Mouse (Mus musculus): ENCODE data around the gene Flot1.
"Not testable (repeated sequence)": the region's sequence is repeated elsewhere in the genome, so short reads cannot be mapped to it uniquely, and the experiment has no call there.

Flot1 gene

GRCm38 (mm10) chr17:35835424-35836140 lies 12.6 kb downstream of the Flot1 start:
- DNase-seq (ENCODE audit: low spot score in 2 of 2) = peak in 1 of 2 experiments; percentile 32

- peak; percentile 77 to 85 for DNase-seq (ENCODE audit: low spot score in 2 of 2)
Measured at GRCm38 (mm10) chr17:35836178-35836965, 13.3 kb downstream of the Flot1 start.

DNA sequence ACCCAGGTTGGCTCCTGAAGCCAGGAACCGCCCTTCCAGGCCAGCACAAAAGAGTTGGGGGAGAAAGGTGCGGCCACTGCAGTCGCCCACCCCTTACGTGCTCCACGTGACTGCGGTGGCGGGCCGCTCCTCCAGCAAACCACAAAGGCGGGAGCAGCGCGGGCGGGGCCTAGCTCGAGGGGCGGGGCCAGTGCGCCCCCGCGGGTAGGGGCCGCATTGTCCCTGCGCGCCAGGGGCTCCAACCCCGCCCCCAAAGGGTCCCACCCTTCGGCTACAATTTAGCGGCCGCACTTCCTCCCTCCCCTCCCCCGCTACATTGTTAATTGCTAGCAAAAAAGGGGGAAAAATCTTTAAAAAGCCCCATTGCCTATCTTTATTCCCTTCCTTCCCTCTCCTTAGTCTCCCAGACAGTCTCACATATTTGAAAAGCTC lies 14.0 kb downstream of the Flot1 start:
- peak; percentile 84 to 88 for DNase-seq (ENCODE audit: low spot score in 2 of 2)

DNA sequence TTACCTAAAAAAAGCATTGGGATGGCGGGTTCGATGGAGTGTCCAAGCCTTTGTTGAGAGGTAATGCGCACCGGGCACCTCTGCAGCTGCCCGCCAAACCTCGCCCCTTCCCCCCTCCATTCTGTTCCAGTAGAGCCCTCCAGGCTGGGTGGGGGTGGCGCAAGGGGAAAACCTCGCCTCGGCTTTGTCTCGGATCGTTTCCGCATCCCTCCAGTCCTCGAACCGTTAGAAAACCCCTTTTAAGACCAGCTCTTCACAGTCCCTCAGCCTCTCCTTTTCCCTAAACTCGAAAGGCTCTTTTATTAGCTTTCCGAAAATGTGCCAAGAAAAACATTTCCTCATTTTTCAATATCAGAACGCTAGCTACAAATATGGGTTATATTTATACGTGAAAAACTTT lies 14.5 kb downstream of the Flot1 start:
- DNase-seq (ENCODE audit: low spot score in 2 of 2) = peak; percentile 52 to 66

DNA sequence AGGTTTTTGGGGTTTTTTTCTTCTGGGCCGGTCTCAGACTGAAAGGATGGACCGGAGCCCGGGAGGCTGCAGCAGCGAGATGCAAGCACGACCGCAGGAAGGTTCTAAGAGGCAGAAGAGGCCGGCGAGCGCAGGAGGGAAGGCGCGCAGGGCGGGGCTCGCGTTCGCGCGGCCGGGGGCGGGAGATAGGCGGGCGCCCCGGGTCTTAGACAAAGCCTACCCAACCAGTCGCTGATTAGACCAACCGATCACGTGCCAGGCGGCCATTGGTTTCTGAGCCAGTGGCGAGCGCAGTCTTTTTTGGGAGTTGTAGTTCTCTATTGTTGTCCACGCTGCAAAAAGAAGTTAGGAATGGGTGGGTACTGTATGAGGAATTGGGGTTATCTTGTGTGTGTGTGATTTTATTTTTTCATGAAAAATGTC lies 15.1 kb downstream of the Flot1 start, which contains the start of gene Tubb5:
Gene Tubb5 (minus strand): TSS at position 185 of the 423 bp plus-strand sequence.
- peak; percentile 94 to 96 for DNase-seq (ENCODE audit: low spot score in 2 of 2)

- DNase-seq (ENCODE audit: low spot score in 2 of 2) = no peak
Measured at GRCm38 (mm10) chr17:35838570-35838969, 15.5 kb downstream of the Flot1 start.

DNA sequence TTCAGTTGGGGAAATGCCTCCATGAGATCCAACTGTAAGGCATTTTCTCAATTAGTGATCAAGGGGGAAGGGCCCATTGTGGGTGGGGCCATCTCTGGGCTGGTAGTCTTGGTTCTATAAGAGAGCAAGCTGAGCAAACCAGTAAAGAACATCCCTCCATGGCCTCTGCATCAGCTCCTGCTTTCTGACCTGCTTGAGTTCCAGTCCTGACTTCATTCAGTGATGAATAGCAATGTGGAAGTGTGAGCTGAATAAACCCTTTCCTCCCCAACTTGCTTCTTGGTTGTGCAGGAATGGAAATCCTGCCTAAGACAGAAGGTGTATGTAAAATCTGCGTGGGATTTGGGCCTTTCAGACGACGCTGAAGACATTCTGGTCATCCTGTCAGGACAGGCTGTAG lies 16.0 kb downstream of the Flot1 start:
- DNase-seq (ENCODE audit: low spot score in 2 of 2) = not testable (repeated sequence)

- DNase-seq (ENCODE audit: low spot score in 2 of 2) = no peak
Measured at GRCm38 (mm10) chr17:35840561-35840960, 17.5 kb downstream of the Flot1 start.

DNA sequence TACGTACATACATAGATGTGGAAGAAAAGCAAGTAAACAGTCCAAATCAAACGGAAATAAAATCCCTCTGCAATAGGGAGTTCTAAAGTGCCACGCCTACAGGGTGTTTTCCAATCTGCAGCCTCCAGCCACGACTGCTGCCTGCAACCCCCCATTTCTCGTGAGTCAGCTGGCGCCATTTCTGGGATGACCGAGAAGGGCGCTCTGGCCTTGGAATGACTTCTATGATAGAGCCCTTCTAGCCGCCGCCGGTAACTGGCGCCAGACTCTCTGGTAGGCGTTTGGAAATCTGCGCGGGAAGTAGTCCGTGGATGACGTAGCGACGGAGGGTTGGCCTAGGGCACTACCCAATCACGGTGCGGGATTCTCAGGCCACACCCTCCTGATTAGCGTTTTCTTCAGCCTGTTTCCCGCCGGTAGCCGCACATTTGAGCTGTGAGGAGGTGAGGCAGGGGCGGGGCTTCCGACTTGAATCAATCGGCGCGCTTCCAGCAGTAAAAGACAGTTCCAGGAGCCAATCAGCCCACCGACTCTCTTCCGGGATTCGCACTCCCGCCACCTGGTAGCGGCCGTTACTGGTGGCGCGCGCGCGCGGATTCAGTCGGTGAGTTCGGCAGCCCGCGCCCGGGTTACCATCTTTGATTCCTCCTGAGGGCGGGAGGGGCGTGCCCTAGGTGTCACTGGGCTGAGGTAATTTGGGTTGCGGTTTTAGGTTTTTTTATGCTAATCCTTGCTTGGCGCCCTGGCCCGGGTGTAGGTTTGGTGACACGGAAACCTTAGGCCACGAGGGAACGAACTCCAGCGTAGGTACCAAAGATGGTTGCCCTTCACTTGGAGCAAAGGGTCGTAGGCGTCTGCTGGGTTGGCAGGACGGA lies 18.3 kb downstream of the Flot1 start, which contains the start of gene Mdc1:
Gene Mdc1 (plus strand): TSS at position 440 of the 875 bp plus-strand sequence.
- DNase-seq (ENCODE audit: low spot score in 2 of 2) = peak; percentile 99 to 100

DNA sequence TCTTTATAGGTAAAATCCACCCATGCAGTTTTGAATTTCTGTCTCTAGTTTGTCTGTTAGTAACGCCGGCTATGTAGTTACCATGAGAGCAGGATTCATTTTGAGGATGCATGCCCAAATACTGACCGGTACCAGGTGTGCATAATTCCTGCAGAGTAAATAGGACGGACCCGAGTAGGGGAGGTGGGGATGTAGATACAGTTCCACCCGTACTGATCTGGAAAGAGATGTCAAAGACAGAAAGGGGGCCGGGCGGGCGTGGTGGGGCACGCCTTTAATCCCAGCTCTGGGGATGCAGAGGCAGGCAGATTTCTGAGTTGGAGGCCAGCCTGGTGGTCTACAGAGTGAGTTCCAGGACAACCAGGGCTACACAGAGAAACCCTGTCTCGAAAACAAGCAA lies 19.0 kb downstream of the Flot1 start:
- DNase-seq (ENCODE audit: low spot score in 2 of 2) = no peak

GRCm38 (mm10) chr17:35843514-35843913 lies 20.5 kb downstream of the Flot1 start:
- no peak for DNase-seq (ENCODE audit: low spot score in 2 of 2)

GRCm38 (mm10) chr17:35848112-35848511 lies 25.1 kb downstream of the Flot1 start:
- no peak for DNase-seq (ENCODE audit: low spot score in 2 of 2)

GRCm38 (mm10) chr17:35850974-35851373 lies 27.9 kb downstream of the Flot1 start:
- DNase-seq (ENCODE audit: low spot score in 2 of 2) = no peak

DNA sequence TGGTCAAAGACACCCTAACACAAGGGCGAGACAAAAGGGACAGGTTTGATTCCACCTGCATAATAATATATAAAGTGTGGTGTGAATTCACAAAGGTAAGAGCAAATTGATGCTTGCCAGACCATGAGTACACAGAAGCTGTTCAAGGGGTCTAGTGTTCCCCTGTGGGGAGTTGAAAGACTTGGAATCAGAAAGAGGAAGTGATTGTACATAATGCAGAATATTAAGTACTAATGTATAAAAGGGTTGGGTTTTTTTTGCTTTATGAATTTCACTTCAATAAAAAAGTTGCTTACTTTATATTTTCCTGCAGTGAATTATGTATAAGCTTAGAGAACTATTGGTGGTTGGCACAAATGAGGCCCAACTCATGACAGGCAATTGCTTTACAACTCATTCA lies 36.3 kb downstream of the Flot1 start:
- DNase-seq (ENCODE audit: low spot score in 2 of 2) = no peak

DNA sequence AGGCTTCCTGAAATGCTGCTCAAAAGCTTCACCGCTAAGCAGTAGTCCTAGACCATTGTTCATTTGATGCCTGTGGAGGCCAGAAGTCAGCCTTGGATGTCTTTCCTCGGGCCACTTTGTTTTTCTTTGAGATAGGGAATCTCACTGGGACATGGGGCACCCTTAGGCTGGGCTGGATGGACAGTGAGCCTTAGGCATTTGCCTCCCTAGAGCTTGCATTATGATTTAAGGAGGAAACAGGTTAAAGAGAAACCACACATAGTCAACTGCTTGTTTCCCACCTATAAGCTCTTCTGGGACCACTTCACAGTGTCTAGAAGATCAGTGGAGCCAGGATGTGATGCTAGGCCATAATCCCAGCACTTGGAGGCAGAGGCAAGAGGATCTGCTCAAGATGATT lies 36.8 kb downstream of the Flot1 start:
- DNase-seq (ENCODE audit: low spot score in 2 of 2) = no peak

DNA sequence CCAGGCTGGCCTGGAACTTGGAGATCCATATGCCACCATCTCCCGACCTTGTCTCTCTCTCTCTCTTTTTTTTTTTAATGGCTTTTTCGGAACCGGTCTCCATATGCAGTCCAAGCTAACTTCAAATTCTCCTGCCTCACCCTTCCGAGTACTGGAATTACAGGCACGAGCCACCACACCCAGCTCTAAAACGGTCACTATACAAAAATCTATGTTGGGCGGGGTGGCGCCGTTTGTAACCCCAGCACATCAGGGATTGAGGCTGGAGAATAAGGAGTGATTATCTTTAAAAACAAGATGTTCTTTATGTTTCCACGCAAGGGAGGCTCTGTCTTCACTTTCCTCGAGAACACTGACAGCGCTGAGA lies 37.8 kb downstream of the Flot1 start:
- DNase-seq (ENCODE audit: low spot score in 2 of 2) = no peak

- peak; percentile 78 to 89 for DNase-seq (ENCODE audit: low spot score in 2 of 2)
Measured at GRCm38 (mm10) chr17:35861198-35861857, 38.3 kb downstream of the Flot1 start, which contains the start of gene Nrm. Nrm (plus strand) TSS chr17:35861318.

DNA sequence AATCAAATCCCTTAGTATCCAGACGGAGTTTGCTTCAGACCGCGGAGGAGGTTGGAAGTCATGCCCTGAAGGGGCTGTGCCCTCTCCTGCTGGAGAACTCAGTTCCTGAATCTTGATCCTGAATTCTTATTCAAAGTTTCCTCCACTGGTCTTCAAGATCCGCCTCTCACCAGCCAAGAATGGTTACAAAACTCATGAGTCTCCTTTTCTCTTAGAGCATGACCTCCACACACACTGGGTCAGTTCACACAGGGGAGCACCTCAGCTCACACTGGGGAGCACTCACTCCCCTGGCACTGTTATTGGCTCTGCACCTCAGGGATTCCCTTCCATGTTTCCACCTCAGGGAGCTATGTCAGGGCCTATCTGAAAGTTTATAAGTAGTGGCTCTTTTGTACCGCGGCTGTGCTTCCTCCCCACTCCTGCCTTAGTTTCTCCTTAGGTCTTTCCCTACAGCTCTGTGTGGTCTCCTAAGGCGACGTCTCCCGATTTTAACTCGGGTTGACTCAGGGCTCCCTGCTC lies 41.9 kb downstream of the Flot1 start:
- DNase-seq (ENCODE audit: low spot score in 2 of 2) = no peak

DNA sequence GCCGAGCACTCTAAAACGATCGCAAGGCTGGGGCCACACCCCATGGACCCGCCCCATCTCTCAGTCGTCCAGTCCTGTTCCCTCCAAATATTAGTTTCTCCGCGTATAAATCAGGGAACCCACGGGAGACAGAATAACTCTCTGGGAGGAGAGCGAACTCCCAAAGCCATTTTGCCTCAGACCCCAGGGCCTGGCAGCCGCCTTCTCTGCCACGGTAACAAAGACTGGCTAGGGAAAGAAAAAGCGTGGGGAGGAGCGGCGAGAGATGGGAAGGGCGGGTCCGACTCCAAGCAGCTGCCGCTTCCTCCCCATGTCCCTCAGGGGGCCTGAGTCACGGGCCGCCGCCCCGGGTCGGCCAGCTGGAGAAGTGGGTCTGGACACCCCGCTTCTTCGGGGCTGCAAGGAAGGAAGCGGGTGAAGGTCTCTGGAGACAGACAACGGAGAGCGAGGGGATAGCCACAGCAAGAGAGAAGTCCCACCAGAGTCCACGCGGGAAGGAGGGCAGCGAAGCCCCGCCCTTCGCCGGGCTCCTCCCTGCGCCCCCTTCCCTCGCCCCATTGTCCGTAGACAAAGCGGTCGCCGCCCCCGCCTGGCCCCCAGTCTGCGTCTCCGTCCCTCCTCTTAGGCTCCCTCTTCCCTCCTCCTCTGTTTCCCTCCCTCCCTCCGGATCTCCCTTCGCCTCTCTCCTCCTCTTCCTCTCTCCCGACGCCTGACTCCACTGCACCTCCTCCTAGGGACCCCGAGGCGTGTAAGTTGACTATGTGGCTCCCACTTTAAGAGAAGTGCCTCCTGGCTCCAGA lies 42.7 kb downstream of the Flot1 start, which contains the start of gene Ppp1r18:
Gene Ppp1r18 (plus strand): TSS at position 113 of the 800 bp plus-strand sequence.
- peak in 1 of 2 experiments; percentile 60 for DNase-seq (ENCODE audit: low spot score in 2 of 2)

DNA sequence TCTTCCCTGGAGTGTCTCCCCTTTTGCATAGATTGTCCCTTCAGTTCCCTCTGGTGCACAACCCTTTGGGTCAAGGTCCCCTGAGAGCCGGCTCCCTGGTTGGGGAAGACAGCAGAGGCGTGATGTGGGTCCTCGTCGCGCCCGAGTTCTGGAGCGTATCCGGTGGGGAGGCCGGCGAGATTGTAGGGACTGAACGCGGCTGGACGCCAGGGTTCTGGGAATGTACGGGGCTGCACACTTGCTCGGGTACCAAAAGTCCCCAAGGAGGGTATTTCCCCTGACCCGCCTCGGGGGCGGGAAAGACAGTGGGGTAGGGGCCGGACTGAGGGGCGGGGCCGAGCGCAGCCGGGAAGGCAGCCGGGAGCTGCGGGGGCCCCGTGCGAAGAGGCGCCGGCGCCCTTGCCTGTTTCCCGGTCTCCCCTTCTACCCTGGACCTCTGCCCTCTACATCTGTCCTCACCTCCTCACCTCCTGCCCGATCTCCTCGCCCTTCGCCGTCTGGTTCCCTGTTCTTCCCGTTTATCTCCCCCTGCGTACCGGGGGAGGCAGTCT lies 43.3 kb downstream of the Flot1 start:
- peak in 1 of 2 experiments; percentile 58 for DNase-seq (ENCODE audit: low spot score in 2 of 2)

Measured in frontal cortex, postnatal 10 days (tissue).